Mouse (Mus musculus) liver, postnatal 0 days (tissue): ENCODE data around the gene Olfr1128.

Source experiments
- CTCF ChIP-seq: sonication (generic); IDR thresholded peaks from 2 replicates; pipeline ENCODE4 v1.5.1; 2016; ENCODE audit warnings: antibody characterized with exemption, low read depth
- EP300 ChIP-seq: IDR thresholded peaks from 2 replicates; pipeline ENCODE4 v1.6.1; 2016; ENCODE audit warnings: antibody characterized with exemption, low read depth, mild to moderate bottlenecking

GRCm38 (mm10) chr2:87531496-87531895, 13.8 kb downstream of the Olfr1128 start, which contains the start of gene Olfr153:
- TF ChIP-seq CTCF: no peak
- TF ChIP-seq EP300: no peak
